Mouse (Mus musculus): ENCODE results near the gene Mrps25.

Gene Mrps25

DNA sequence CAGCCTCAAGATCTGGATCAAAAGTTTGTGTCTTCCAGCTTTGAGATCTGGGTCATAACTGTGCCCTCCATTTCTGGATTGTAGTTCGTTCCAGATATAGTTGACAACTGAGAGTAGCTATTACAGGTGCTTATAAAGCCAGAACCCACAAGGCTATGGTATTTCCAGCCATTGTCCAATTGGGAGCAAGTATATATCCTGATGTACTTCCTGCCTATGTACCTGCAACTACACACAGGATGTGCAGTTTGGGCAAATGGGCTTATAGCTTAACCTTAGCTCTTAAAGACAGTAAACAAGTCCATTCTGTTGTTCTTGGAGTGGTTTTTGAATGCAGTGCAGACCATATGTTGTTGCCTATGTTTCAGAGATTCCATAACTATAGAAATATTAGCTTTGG lies 52.4 kb downstream of the Mrps25 start:
- no peak for ATAC-seq (ENCODE audit: insufficient number of reproducible peaks, low FRiP score, low TSS enrichment)

DNA sequence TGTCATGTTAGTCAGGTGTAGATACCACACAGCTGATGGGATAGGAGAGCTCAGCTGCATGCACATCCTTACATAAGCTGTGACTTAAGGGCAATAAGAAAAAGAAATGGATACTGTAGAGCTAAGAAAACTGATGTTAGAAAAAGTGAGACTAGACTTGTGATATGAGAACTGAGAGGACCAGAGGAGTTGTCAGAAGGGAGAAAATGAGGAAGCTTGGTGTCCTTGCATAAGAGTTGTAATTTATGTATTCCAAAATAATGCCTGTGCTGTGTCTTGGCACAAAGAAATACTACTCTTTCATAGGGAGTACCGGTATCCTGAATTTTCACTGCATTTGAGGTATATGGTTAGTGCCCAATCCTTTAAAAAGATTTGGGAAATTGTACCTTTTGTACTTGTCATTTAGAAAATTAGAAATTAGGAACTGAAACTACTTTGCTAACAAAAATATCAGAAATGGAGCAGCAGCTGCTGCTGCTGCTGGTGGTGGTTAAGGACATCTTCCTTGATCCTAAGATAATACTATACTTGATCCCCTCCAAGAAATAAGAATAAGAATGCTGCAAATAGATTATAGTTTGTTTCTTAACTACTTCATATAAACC lies 56.9 kb downstream of the Mrps25 start:
- ATAC-seq (ENCODE audit: insufficient number of reproducible peaks, low FRiP score, low TSS enrichment): no peak

DNA sequence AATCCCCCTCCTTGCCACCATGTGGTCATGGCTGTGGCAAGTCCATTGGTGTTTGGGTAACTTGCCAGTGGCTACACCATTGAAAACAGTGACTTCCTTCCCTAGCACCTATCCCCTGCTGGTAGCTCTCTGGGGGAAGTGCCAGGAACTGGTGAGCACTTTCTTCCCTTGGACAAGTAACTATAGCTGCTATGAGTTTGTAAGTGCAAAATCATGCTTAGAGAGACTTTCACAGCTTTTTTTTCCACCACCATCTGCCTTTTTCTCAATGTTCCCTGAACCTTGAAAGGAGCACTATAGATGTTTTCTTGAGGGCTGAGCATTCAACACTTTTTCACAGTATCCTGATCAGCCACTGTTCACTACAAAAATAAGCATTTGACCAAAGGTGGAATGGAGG lies 59.3 kb downstream of the Mrps25 start:
- no peak for ATAC-seq (ENCODE audit: insufficient number of reproducible peaks, low FRiP score, low TSS enrichment)
